Mouse (Mus musculus) liver, adult 10 weeks (tissue): ENCODE results near the gene Brsk2. TPM values are rescaled to one million over a fixed set of nuclear protein-coding genes. Genes with fewer than 3 reads are reported as not detected.

Experiments
- polyA plus RNA-seq: library from polyadenylated mRNA; stranded (reverse); fragments of 350-450 nt; fragmentation: Illumina TruSeq; extraction: RNeasy Lipid Tissue Mini Kit (QIAGEN cat#74804); gene quantifications from one replicate; pipeline ENCODE4 v1.2.3, GENCODE M21; 2014; ENCODE audit warnings: low read depth, low replicate concordance

Brsk2 gene
- polyA plus RNA-seq, result not detected

DNA sequence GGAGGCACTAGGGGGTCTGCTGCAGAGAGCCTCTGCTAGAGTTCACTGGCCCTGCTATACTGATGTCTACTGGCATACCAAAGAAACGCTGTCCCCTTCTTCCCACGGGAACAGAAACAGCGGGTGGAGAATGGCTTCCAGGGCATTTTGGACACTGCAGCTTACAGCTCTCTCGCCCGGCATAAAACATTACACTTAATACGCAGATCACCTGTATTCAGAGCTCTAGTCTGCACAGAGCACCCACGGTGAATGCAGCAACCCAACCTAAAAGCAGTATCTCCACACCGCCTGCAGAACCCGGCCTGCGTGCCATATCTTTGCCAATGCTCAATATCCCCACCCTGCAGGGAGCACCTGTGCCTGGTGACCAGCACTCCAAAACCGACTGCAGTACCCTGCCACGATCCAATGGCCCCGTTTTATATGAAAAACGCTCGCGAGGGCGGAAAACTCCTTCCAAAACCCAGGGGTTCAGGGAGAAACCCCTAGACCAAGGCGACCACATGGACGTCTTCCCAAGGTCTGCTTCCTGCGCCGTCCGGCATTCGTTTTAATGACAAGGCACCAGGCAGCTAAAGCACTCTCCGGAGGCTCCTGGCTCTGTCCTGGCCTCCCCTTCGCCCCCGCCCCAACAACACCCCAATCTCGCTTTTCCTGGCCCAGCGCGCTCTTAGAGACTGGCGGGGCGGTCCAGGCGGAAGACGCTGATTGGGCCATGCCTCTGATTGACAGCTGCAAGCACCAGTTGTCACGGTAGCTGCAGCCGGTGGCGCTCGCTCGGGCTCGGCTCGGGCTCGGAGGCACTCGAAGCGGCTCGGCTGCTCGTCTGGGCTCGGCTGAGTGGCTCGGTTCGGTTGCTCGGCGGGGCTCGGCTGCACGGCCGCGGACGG is at the start of gene Brsk2:
Gene Brsk2 (plus strand): TSS at position 846 of the 893 bp plus-strand sequence.

DNA sequence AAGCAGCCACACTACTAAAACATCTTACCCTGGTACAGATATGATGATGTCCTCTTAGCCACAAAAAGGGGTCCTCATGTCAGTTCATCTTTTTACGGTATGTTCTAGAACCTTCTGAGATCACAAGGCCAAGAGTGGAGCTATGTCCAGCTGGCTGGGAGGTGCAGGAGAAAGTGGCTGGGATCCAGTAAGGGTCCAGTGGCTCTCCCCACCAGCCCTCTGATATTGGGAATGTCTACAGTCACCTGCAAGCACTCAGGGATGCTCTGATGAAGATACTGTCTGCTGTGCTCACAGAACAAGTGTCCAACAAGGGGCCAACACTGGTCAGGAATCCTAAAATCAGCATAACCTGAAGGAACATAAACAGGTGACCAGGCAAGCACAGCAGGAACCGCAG is 31.1 kb upstream of the Brsk2 start, which contains the start of gene Tollip:
Gene Tollip (minus strand): TSS at position 101 of the 400 bp plus-strand sequence.

Other genes starting within 250 kb of the Brsk2 start
- gene Muc5ac, start 160.8 kb upstream of the Brsk2 start, polyA plus RNA-seq, result not detected
- not detected for gene Muc5b, start 110.7 kb upstream of the Brsk2 start, polyA plus RNA-seq
- 27.7 TPM for gene Tollip, start 31.2 kb upstream of the Brsk2 start, polyA plus RNA-seq
- gene Mob2, start 111.3 kb downstream of the Brsk2 start, polyA plus RNA-seq, result 8.6 TPM
- not detected for gene Dusp8, start 146.1 kb downstream of the Brsk2 start, polyA plus RNA-seq
- not detected for gene Gm45618, start 171.0 kb downstream of the Brsk2 start, polyA plus RNA-seq
- gene Gm39115, start 186.3 kb downstream of the Brsk2 start, polyA plus RNA-seq, result not detected
- gene Gm45337, start 194.9 kb downstream of the Brsk2 start, polyA plus RNA-seq, result not detected
- not detected for gene Gm29735, start 207.4 kb downstream of the Brsk2 start, polyA plus RNA-seq
- not detected for gene Gm4553, start 216.0 kb downstream of the Brsk2 start, polyA plus RNA-seq
- not detected for gene Krtap5-2, start 226.3 kb downstream of the Brsk2 start, polyA plus RNA-seq
- not detected for gene Gm10153, start 240.6 kb downstream of the Brsk2 start, polyA plus RNA-seq